Mouse (Mus musculus): ENCODE measurements at regions not wholly inside any gene's neighbourhood (a gene's known extent, or its start where the extent isn't known, plus 50 kb on each side); places are given as distances from the start of the nearest gene placed in this dataset.

DNA sequence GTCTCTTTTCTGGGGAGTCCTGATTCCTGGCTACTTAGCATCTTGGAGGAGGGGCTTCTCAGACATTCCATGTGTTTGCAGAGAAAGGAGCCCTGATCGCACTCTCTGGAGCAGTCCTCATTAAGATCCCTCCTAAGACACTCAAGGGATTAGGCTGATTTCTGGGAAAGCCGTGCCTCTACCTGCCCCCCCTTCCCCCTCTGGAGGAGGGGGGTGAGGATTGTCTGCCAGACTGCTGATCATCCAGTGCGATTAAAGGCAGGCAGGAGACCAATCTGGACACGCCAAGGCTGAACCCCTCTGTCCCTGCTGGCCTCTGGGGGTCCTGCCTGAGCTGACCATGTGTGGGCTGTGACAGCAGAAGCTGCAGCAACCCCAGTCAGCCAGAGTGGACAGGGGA lies 65.4 kb downstream of the Vegfa start:
- Histone ChIP-seq H3K4me1 (replicated peaks; ENCODE audit: low read depth, low read length) (peaks cover 54% of the 10 kb centered on the region), H3K9me3 (ENCODE audit: low read length) (no peaks in the 10 kb centered on the region), H3K4me3 (replicated peaks; ENCODE audit: low read length) (no peak overlapping the region), H3K27me3 (ENCODE audit: insufficient read depth, low read length) (peaks cover 5% of the 10 kb centered on the region), H3K36me3 (ENCODE audit: insufficient read depth, low read length) (no peaks in the 10 kb centered on the region)
- no peak for TF ChIP-seq CTCF (conservative IDR thresholded peaks at IDR 0.05; ENCODE audit: low read length)

DNA sequence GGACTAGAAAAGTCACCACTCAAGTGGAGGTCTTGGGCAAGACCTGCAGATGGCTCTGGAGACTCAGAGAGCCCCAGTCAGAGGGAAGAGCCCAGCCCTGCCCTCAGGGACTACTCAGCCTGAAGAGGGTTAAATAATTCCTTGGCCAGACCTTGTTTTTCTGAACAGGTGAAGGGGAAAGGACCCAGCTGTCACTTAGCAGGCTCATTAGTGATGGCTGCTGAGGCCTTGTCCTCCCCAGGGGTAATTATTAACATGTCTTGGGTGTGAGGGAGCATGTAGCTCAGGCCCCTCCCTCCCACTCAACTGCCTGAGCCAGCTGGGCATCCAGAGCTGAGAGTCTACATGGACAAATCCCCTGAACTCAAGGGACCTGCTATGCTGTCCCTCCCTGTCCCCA lies 68.1 kb downstream of the Vegfa start:
- Histone ChIP-seq H3K9me3 (ENCODE audit: low read length) (no peaks in the 10 kb centered on the region), H3K36me3 (ENCODE audit: insufficient read depth, low read length) (no peaks in the 10 kb centered on the region)

DNA sequence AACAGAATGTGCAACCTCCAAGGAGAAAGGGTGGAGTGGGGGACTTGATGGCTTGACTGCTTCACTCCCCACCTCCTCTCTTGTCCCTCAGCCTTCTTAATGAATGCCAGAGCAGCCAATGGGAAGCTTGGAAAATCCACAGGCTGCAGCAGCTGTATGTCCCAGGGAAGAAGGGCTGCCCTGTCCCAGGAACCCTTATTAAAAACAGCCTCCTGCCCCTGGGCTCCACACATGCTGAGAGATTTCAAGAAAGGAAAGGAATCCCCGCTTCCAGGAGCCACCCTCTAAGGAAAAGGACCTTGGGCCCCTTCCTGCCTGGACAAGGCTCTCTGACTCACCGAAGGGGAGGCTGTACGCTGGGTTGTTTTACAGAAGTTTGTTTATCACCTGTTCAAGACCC lies 68.8 kb downstream of the Vegfa start:
- H3K4me1 ChIP-seq (replicated peaks; ENCODE audit: low read depth, low read length): peaks cover 60% of the 10 kb centered on the region

More for the DNA sequence above, 68.1 kb downstream of the Vegfa start:
- Histone ChIP-seq H3K4me1 (replicated peaks; ENCODE audit: low read depth, low read length) (peaks cover 56% of the 10 kb centered on the region), H3K27me3 (ENCODE audit: insufficient read depth, low read length) (peaks cover 5% of the 10 kb centered on the region), H3K4me3 (replicated peaks; ENCODE audit: low read length) (no peak overlapping the region)
- TF ChIP-seq CTCF (conservative IDR thresholded peaks at IDR 0.05; ENCODE audit: low read length) (no peak), POU5F1 (IDR thresholded peaks at IDR 0.05; ENCODE audit: borderline replicate concordance, low read length) (no peak), NANOG (IDR thresholded peaks at IDR 0.05; ENCODE audit: borderline replicate concordance, low read length) (no peak)

DNA sequence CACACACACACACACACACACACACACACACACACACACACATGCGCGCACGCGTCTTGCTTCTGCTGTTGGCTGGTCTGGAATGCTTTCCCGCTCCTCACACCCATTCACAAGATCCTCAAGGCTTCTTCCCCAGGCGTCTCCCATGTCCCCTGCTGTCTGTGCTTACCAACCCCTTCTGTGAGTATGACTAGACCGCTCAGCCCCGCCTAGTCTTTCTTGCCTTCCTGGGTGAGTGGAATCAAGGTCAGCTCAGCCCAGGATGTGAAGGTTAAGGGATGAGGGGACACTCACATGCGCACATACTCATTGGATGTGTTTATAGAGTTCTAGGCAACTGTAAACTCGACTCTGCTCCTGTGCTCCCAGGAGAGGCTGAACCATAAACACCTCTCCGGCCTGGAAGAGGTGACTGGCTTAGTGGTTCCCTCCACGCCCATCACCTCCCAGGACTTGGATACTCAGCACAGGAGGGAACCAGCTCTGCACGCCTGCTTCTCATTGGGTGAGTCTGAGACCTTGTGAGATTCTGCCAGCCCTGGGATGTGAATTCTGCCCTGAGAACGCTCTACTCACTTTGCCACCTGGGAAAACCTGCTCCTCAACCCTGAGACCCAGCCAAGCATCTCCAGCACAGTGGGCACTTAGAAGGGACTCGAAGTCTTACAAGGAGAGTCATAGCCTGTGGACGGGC lies 70.4 kb downstream of the Vegfa start:
- 0 out of 2 replicates have a peak overlapping the region, but pooled peaks have one; percentile 10 for H3K4me3 ChIP-seq (replicated peaks; ENCODE audit: low read length)
- TF ChIP-seq CTCF (conservative IDR thresholded peaks at IDR 0.05; ENCODE audit: low read length) (no peak), NANOG (IDR thresholded peaks at IDR 0.05; ENCODE audit: borderline replicate concordance, low read length) (no peak), POU5F1 (IDR thresholded peaks at IDR 0.05; ENCODE audit: borderline replicate concordance, low read length) (no peak)
- no peaks in the 10 kb centered on the region for H3K9me3 ChIP-seq (ENCODE audit: low read length)
- peaks cover 57% of the 10 kb centered on the region for H3K4me1 ChIP-seq (replicated peaks; ENCODE audit: low read depth, low read length)
- no peaks in the 10 kb centered on the region for H3K36me3 ChIP-seq (ENCODE audit: insufficient read depth, low read length)
- H3K27me3 ChIP-seq (ENCODE audit: insufficient read depth, low read length): peaks cover 2% of the 10 kb centered on the region

More for the DNA sequence above, 68.8 kb downstream of the Vegfa start:
- H3K27me3 ChIP-seq (ENCODE audit: insufficient read depth, low read length): peaks cover 5% of the 10 kb centered on the region
- TF ChIP-seq NANOG (IDR thresholded peaks at IDR 0.05; ENCODE audit: borderline replicate concordance, low read length) (no peak), POU5F1 (IDR thresholded peaks at IDR 0.05; ENCODE audit: borderline replicate concordance, low read length) (no peak), CTCF (conservative IDR thresholded peaks at IDR 0.05; ENCODE audit: low read length) (no peak)
- H3K36me3 ChIP-seq (ENCODE audit: insufficient read depth, low read length): no peaks in the 10 kb centered on the region
- no peaks in the 10 kb centered on the region for H3K9me3 ChIP-seq (ENCODE audit: low read length)
- no peak overlapping the region for H3K4me3 ChIP-seq (replicated peaks; ENCODE audit: low read length)

DNA sequence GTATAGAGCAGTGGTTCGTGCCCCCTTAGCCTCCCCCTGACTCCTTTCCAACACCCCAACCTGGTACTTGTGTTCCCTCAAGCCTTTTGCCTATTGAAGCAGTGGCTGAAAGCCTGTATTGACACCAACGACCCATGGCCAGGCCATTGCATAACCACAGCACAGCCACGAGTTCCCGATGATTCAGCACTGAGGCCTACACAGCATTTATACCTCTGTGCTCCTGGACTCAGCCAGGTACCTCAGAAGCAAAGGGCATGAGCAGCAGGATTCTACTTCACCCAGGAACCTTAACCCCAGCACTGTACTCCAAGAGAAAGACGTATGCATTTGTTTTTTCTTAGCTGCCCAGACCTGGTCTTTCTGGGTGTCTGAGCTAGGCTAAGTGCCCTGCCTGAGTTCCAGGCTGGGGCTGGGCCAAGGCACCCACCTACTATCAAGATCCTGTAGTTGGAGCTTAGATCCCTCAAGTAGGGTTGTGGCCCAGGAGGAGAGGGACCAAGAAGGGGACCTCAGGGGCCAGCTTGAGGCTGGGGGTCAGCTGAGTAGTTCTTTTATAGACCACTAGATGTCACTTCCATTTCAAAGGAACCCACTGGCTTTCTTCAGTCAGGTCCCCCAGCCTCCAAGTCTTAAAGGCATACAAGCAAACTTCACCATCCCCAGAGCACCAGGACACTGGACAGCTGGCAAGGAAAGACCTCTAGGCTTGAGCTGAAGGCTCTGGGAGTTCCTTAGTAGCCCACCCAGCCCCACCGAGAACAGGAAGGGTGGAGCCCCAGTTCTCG lies 73.9 kb downstream of the Vegfa start:
- peak; percentile 28 for TF ChIP-seq CTCF (conservative IDR thresholded peaks at IDR 0.05; ENCODE audit: low read length)
- TF ChIP-seq NANOG (IDR thresholded peaks at IDR 0.05; ENCODE audit: borderline replicate concordance, low read length): no peak
- no peak for TF ChIP-seq POU5F1 (IDR thresholded peaks at IDR 0.05; ENCODE audit: borderline replicate concordance, low read length)
- Histone ChIP-seq H3K36me3 (ENCODE audit: insufficient read depth, low read length) (no peaks in the 10 kb centered on the region), H3K4me3 (replicated peaks; ENCODE audit: low read length) (no peak overlapping the region)

DNA sequence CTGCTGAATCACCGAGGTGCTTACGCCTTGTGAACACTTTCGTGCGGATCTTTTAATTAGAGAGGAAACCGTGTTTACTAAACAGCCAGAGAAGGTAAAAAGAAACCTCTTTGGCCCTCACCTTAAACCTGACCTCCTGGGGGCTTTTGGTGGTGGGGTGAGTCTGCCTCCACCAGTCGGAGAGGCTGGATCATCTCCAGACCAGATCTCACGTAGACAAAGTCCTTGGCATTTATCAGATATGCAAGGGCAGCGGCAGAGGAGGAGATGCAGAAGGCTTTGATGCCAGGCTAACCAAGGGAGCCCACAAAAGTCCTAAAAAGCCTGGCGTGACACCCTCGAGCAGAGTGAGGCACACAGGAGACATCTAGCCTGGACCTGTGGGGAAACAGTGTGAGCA lies 76.7 kb downstream of the Vegfa start:
- H3K36me3 ChIP-seq (ENCODE audit: insufficient read depth, low read length): no peaks in the 10 kb centered on the region
- TF ChIP-seq CTCF (conservative IDR thresholded peaks at IDR 0.05; ENCODE audit: low read length) (no peak), NANOG (IDR thresholded peaks at IDR 0.05; ENCODE audit: borderline replicate concordance, low read length) (no peak), POU5F1 (IDR thresholded peaks at IDR 0.05; ENCODE audit: borderline replicate concordance, low read length) (no peak)
- H3K9me3 ChIP-seq (ENCODE audit: low read length): no peaks in the 10 kb centered on the region
- H3K4me3 ChIP-seq (replicated peaks; ENCODE audit: low read length): no peak overlapping the region
- H3K27me3 ChIP-seq (ENCODE audit: insufficient read depth, low read length): no peaks in the 10 kb centered on the region; the same call in 1 of the 2 replicates
- peaks cover 9% of the 10 kb centered on the region for H3K4me1 ChIP-seq (replicated peaks; ENCODE audit: low read depth, low read length)

More for the DNA sequence above, 73.9 kb downstream of the Vegfa start:
- Histone ChIP-seq H3K4me1 (replicated peaks; ENCODE audit: low read depth, low read length) (peaks cover 28% of the 10 kb centered on the region), H3K27me3 (ENCODE audit: insufficient read depth, low read length) (no peaks in the 10 kb centered on the region; the same call in none of the 2 replicates), H3K9me3 (ENCODE audit: low read length) (no peaks in the 10 kb centered on the region)

DNA sequence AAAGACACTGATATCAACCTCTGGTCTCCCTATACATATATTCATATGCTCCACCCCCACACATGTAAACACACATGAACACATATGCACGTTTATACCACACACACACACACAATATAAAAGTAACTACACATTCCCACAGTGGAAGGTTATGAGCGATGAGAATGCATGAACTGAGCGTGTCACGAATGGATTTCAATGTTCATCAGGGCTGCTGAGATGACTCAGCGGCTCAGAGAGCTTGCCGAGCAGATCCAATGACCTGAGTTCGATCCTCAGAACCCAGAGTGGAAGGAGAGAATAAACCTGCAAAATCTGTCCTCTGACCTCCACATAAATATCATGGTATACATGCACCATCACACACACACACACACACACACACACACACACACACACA lies 77.3 kb downstream of the Vegfa start:
- no peak for TF ChIP-seq NANOG (IDR thresholded peaks at IDR 0.05; ENCODE audit: borderline replicate concordance, low read length)
- TF ChIP-seq CTCF (conservative IDR thresholded peaks at IDR 0.05; ENCODE audit: low read length): no peak
- TF ChIP-seq POU5F1 (IDR thresholded peaks at IDR 0.05; ENCODE audit: borderline replicate concordance, low read length): no peak
- H3K9me3 ChIP-seq (ENCODE audit: low read length): no peaks in the 10 kb centered on the region
- H3K4me3 ChIP-seq (replicated peaks; ENCODE audit: low read length): no peak overlapping the region

DNA sequence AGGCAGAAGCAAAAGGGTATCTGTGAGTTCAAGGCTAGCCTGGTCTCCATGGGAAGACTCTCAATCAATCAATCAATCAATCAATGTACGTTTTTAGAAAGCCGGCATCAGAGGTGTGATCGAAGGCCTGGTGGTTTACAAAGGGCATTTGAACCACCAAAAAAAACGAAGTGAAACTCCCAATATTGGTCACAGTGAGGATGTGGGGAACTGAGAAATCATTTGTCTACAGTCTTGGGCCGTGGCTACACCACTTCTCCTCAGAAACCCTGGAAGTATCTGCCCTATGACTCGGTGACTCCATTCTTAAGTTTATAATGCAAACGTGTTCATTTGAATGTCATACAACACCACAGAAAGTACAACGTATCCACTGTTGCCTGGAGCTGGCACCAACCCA lies 78.6 kb downstream of the Vegfa start:
- no peaks in the 10 kb centered on the region for H3K36me3 ChIP-seq (ENCODE audit: insufficient read depth, low read length)
- peaks cover 6% of the 10 kb centered on the region for H3K9me3 ChIP-seq (ENCODE audit: low read length)
- no peaks in the 10 kb centered on the region; the same call in 1 of the 2 replicates for H3K27me3 ChIP-seq (ENCODE audit: insufficient read depth, low read length)
- H3K4me1 ChIP-seq (replicated peaks; ENCODE audit: low read depth, low read length): peaks cover 2% of the 10 kb centered on the region
- no peak for TF ChIP-seq NANOG (IDR thresholded peaks at IDR 0.05; ENCODE audit: borderline replicate concordance, low read length)
- no peak for TF ChIP-seq CTCF (conservative IDR thresholded peaks at IDR 0.05; ENCODE audit: low read length)
- no peak for TF ChIP-seq POU5F1 (IDR thresholded peaks at IDR 0.05; ENCODE audit: borderline replicate concordance, low read length)
- H3K4me3 ChIP-seq (replicated peaks; ENCODE audit: low read length): no peak overlapping the region

More for the DNA sequence above, 77.3 kb downstream of the Vegfa start:
- Histone ChIP-seq H3K36me3 (ENCODE audit: insufficient read depth, low read length) (no peaks in the 10 kb centered on the region), H3K27me3 (ENCODE audit: insufficient read depth, low read length) (no peaks in the 10 kb centered on the region; the same call in 1 of the 2 replicates), H3K4me1 (replicated peaks; ENCODE audit: low read depth, low read length) (peaks cover 9% of the 10 kb centered on the region)
